ENCODE assay signal across 17 mouse cellular contexts in genomic region chr11:105858063-105858462, GRCm38 (mm10).
DNase-seq lines count a peak whose midpoint lies in the region; ATAC-seq and TF ChIP-seq lines count a peak whose summit lies in the region.
"Had no signal": no experiment of that assay in that cellular context is flagged by ENCODE, and none has a peak within 500 bp of the region (broad histone marks: within the 10 kb centered on the region; RNA-seq: fewer than 3 reads in every experiment).

No protein-coding gene starts in this region.

- H3K9ac ChIP-seq in kidney, postnatal 0 days (ENCODE audit: low read depth, low read length) = no peak overlapping the region
- H3K9ac ChIP-seq in kidney, embryonic 15.5 days = no peak overlapping the region
- no peak overlapping the region for H3K9ac ChIP-seq in midbrain, postnatal 0 days (replicated peaks; ENCODE audit: low read length, poor library complexity, severe bottlenecking)
- no peak overlapping the region for H3K9ac ChIP-seq in midbrain, embryonic 13.5 days (replicated peaks)
- H3K9ac ChIP-seq: forebrain, embryonic 15.5 days; limb, embryonic 13.5 days; stomach, embryonic 15.5 days had no signal

- H3K4me2 ChIP-seq in kidney, postnatal 0 days (ENCODE audit: low read length) = no peak overlapping the region
- no peak overlapping the region for H3K4me2 ChIP-seq in kidney, embryonic 15.5 days
- H3K4me2 ChIP-seq in midbrain, postnatal 0 days (ENCODE audit: low read depth, low read length, poor library complexity, severe bottlenecking) = no peak overlapping the region
- H3K4me2 ChIP-seq in midbrain, embryonic 13.5 days (replicated peaks) = no peak overlapping the region
- H3K4me2 ChIP-seq: forebrain, embryonic 15.5 days; limb, embryonic 13.5 days; stomach, embryonic 15.5 days had no signal

- no peaks in the 10 kb centered on the region for H3K9me3 ChIP-seq in kidney, postnatal 0 days (replicated peaks; ENCODE audit: low read length)
- no peaks in the 10 kb centered on the region for H3K9me3 ChIP-seq in kidney, embryonic 15.5 days (replicated peaks)
- H3K9me3 ChIP-seq in midbrain, postnatal 0 days (ENCODE audit: low read length) = no peaks in the 10 kb centered on the region
- no peaks in the 10 kb centered on the region for H3K9me3 ChIP-seq in midbrain, embryonic 13.5 days
- H3K9me3 ChIP-seq: forebrain, embryonic 15.5 days; limb, embryonic 13.5 days; stomach, embryonic 15.5 days had no signal

- no peaks in the 10 kb centered on the region for H3K4me1 ChIP-seq in kidney, postnatal 0 days (replicated peaks; ENCODE audit: insufficient read depth, low read length)
- no peaks in the 10 kb centered on the region for H3K4me1 ChIP-seq in kidney, embryonic 15.5 days
- no peaks in the 10 kb centered on the region for H3K4me1 ChIP-seq in midbrain, postnatal 0 days (ENCODE audit: insufficient read depth, low read length)
- no peaks in the 10 kb centered on the region for H3K4me1 ChIP-seq in midbrain, embryonic 13.5 days (replicated peaks)
- H3K4me1 ChIP-seq: forebrain, embryonic 15.5 days; stomach, embryonic 15.5 days had no signal

- H3K36me3 ChIP-seq in kidney, postnatal 0 days (ENCODE audit: insufficient read depth, low read length) = 0 out of 2 replicates have a peak, but pooled peaks cover 3% of the 10 kb centered on the region
- H3K36me3 ChIP-seq in kidney, embryonic 15.5 days = peaks cover 3% of the 10 kb centered on the region; the same call in 1 of the 2 replicates
- no peaks in the 10 kb centered on the region; the same call in 1 of the 2 replicates for H3K36me3 ChIP-seq in midbrain, postnatal 0 days (ENCODE audit: insufficient read depth, low read length)
- H3K36me3 ChIP-seq in midbrain, embryonic 13.5 days = peaks cover 8% of the 10 kb centered on the region; the same call in 1 of the 2 replicates
- H3K36me3 ChIP-seq: limb, embryonic 13.5 days; stomach, embryonic 15.5 days had no signal

- no peak overlapping the region for H3K27ac ChIP-seq in kidney, postnatal 0 days
- H3K27ac ChIP-seq in kidney, embryonic 15.5 days = no peak overlapping the region
- no peak overlapping the region for H3K27ac ChIP-seq in midbrain, postnatal 0 days (ENCODE audit: low read depth, low read length)
- H3K27ac ChIP-seq in midbrain, embryonic 13.5 days = no peak overlapping the region
- H3K27ac ChIP-seq: forebrain, embryonic 15.5 days; limb, embryonic 13.5 days; stomach, embryonic 15.5 days had no signal

- no peaks in the 10 kb centered on the region for H3K27me3 ChIP-seq in kidney, postnatal 0 days (ENCODE audit: insufficient read depth, low read length)
- H3K27me3 ChIP-seq in kidney, embryonic 15.5 days = no peaks in the 10 kb centered on the region
- no peaks in the 10 kb centered on the region for H3K27me3 ChIP-seq in midbrain, postnatal 0 days (ENCODE audit: insufficient read depth, low read length)
- no peaks in the 10 kb centered on the region for H3K27me3 ChIP-seq in midbrain, embryonic 13.5 days
- H3K27me3 ChIP-seq: forebrain, embryonic 15.5 days; limb, embryonic 13.5 days; stomach, embryonic 15.5 days had no signal

- TF ChIP-seq CTCF in kidney, postnatal 0 days (IDR thresholded peaks at IDR 0.05; ENCODE audit: low read depth) = peak; percentile 61
- TF ChIP-seq CTCF in midbrain, postnatal 0 days (IDR thresholded peaks at IDR 0.05) = peak; percentile 63

- H3K4me3 ChIP-seq in kidney, postnatal 0 days (replicated peaks; ENCODE audit: low read depth, low read length) = no peak overlapping the region
- no peak overlapping the region for H3K4me3 ChIP-seq in kidney, embryonic 15.5 days (replicated peaks)
- no peak overlapping the region for H3K4me3 ChIP-seq in midbrain, postnatal 0 days (ENCODE audit: low read depth, low read length)
- no peak overlapping the region for H3K4me3 ChIP-seq in midbrain, embryonic 13.5 days (replicated peaks)
- H3K4me3 ChIP-seq: forebrain, embryonic 15.5 days; limb, embryonic 13.5 days; myocyte; stomach, embryonic 15.5 days had no signal

- peak; percentile 9 to 14 for DNase-seq in cerebellum, postnatal 10 days
- no peak for DNase-seq in cerebellum, adult 9-11 months
- DNase-seq in kidney, postnatal 0 days (ENCODE audit: low spot score) = peak; percentile 24
- DNase-seq in midbrain, postnatal 0 days (ENCODE audit: low spot score) = peak; percentile 6
- no peak for DNase-seq in thymus, postnatal 10 days (ENCODE audit: low spot score in 2 of 2)
- DNase-seq: adrenal gland, postnatal 14 days; cerebellum, adult 11 months; kidney, postnatal 25 days; layer of hippocampus, postnatal 36 days; thymus, postnatal 36 days had no signal

- ATAC-seq in kidney, postnatal 0 days (replicated peaks; ENCODE audit: low FRiP score, low read depth) = no peak
- no peak for ATAC-seq in kidney, embryonic 15.5 days (replicated peaks; ENCODE audit: low FRiP score)
- ATAC-seq in midbrain, postnatal 0 days (ENCODE audit: low FRiP score) = no peak
- ATAC-seq in midbrain, embryonic 13.5 days = no peak
- peak; percentile 70 for ATAC-seq in megakaryocyte-erythroid progenitor cell, adult 5-6 weeks (replicated peaks; ENCODE audit: low FRiP score, low TSS enrichment, poor library complexity, severe bottlenecking)
- ATAC-seq: forebrain, embryonic 15.5 days had no signal

Comparison
In these comparisons a context has a peak if more than half of its experiments do, and no peak if none do; other contexts are left out.
1. DNase-seq: peak in cerebellum, postnatal 10 days (2 of 2), kidney, postnatal 0 days (single experiment) and midbrain, postnatal 0 days (single experiment); none in cerebellum, adult 9-11 months (single experiment) and thymus, postnatal 10 days (0 of 2).